Mouse (Mus musculus) megakaryocyte, embryonic 14.5 days (primary cell): Measurements from ENCODE around the gene Mroh2a.

ENCODE experiments used
- FLI1 ChIP-seq: IDR thresholded peaks from 2 replicates; pipeline ENCODE4 v1.6.1; 2012; ENCODE audit warnings: low read length, inconsistent platforms, mixed read lengths
- GATA1 ChIP-seq: IDR thresholded peaks from 3 replicates; pipeline ENCODE4 v1.6.1; 2012; ENCODE audit warnings: mixed read lengths, low read length, inconsistent platforms, borderline replicate concordance

DNA sequence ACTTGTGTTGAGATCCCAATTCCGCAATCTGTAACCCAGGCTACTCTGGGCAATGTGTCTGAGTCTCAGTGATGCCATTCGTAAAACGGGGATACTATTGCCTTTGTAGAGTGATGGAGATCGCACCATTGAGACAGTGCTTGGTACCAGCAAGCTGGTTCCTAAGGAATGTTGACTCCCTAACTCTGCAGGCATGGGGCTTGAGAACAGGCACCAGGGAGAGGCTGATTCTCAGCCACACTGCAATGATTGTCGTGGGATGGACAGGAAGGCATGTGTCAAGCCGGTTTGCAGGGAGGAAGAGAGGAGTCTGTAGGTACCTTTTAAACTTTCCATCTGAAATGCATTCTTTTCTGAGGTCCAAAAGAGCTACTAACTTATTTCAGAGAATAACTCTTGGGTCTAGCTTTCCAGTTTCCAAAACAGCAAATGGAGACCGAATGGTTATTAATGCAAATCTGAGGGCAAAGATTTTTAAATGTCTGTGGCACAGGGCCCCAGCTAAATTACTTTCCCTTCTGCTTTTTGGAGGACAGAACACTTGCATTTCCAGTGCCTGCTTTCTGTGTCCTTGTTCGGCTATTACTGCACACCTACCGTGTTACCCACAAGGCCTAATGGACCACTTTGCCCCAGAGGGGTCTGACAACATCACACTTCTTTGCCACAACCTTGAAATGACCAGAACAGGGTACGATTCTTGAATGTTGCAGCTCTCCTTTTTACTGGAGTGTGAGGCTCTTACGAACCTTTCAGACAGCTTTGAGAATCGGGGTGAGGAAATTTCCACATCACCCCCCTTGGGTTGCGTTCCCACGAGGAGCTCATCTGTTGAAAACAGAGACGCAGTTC is 56.8 kb downstream of the Mroh2a start:
- TF ChIP-seq GATA1: no peak
- TF ChIP-seq FLI1: no peak
